Mouse (Mus musculus): ENCODE results near the gene Etv6. TPM values are rescaled to one million over a fixed set of nuclear protein-coding genes. Genes with fewer than 3 reads are reported as not detected.

Etv6 gene
- total RNA-seq, 2 experiments from 2014 or later: 9.2 to 12.4 TPM

Other genes with a start within 250 kb of the Etv6 start
- not detected for gene Kap, start 181.9 kb upstream of the Etv6 start, total RNA-seq (2021)